Mouse (Mus musculus) adrenal gland, adult 8-10 months (tissue): Measurements from ENCODE around the gene Cd70. TPM values are rescaled to one million over a fixed set of nuclear protein-coding genes. Genes with fewer than 3 reads are reported as not detected.
A peak's percentile ranks its signal among the peaks of the same experiment; 100 is the strongest.
"Not testable (repeated sequence)": the region's sequence is repeated elsewhere in the genome, so short reads cannot be mapped to it uniquely, and the experiment has no call there.

Experiments
- DNase-seq: peaks from one replicate; pipeline ENCODE4 v3.0.0; 2022
- total RNA-seq, 4 experiments: library from RNA; stranded (reverse); gene quantifications; 2 replicates each; pipeline ENCODE4 v1.2.4; 2022

Gene Cd70
- total RNA-seq, 4 experiments from 2014 or later = not detected

- not testable (repeated sequence) for DNase-seq
These were observed 15.6 kb downstream of the Cd70 start for GRCm38 (mm10) chr17:57134021-57134420.

GRCm38 (mm10) chr17:57131793-57132192, 17.8 kb downstream of the Cd70 start:
- DNase-seq = no peak

- no peak for DNase-seq
These were observed 23.5 kb downstream of the Cd70 start for GRCm38 (mm10) chr17:57125853-57126622.

- DNase-seq = no peak
These were observed 24.8 kb downstream of the Cd70 start for GRCm38 (mm10) chr17:57124792-57125191.

- DNase-seq = no peak
These were observed 26.1 kb downstream of the Cd70 start for GRCm38 (mm10) chr17:57123192-57124118.

- DNase-seq = no peak
These were observed 27.7 kb downstream of the Cd70 start for GRCm38 (mm10) chr17:57121856-57122255.

GRCm38 (mm10) chr17:57118524-57119349, 30.8 kb downstream of the Cd70 start:
- no peak for DNase-seq

- no peak for DNase-seq
These were observed 32.8 kb downstream of the Cd70 start for GRCm38 (mm10) chr17:57116801-57117200.

GRCm38 (mm10) chr17:57112768-57113474, 36.7 kb downstream of the Cd70 start:
- DNase-seq = no peak

- no peak for DNase-seq
These were observed 39.6 kb downstream of the Cd70 start for GRCm38 (mm10) chr17:57110005-57110404.

GRCm38 (mm10) chr17:57108666-57109171, 40.9 kb downstream of the Cd70 start:
- no peak for DNase-seq

GRCm38 (mm10) chr17:57108040-57108665, 41.4 kb downstream of the Cd70 start:
- DNase-seq = no peak

- DNase-seq = no peak
These were observed 42.5 kb downstream of the Cd70 start for GRCm38 (mm10) chr17:57107064-57107463.

- no peak for DNase-seq
These were observed 43.6 kb downstream of the Cd70 start for GRCm38 (mm10) chr17:57106035-57106368.

GRCm38 (mm10) chr17:57105181-57106034, 44.2 kb downstream of the Cd70 start, which contains the start of gene Tnfsf9:
Gene Tnfsf9 (plus strand): TSS chr17:57105325.
- DNase-seq = no peak

GRCm38 (mm10) chr17:57104496-57104895, 45.1 kb downstream of the Cd70 start:
- no peak for DNase-seq

GRCm38 (mm10) chr17:57102276-57102675, 47.3 kb downstream of the Cd70 start:
- DNase-seq = no peak

GRCm38 (mm10) chr17:57099629-57100325, 49.8 kb downstream of the Cd70 start:
- DNase-seq = no peak

GRCm38 (mm10) chr17:57098321-57098720, 51.3 kb downstream of the Cd70 start:
- DNase-seq = no peak

GRCm38 (mm10) chr17:57096623-57096920, 53.0 kb downstream of the Cd70 start:
- DNase-seq = peak; percentile 57
